Mouse (Mus musculus): ENCODE data around the gene Gm4847. TPM values are rescaled to one million over a fixed set of nuclear protein-coding genes. Genes with fewer than 3 reads are reported as not detected.

Gene Gm4847
- polyA plus RNA-seq (2015; fragmentation: Nextera tagmentation; extraction: Ambion mirVana) = not detected in 2 replicates

DNA sequence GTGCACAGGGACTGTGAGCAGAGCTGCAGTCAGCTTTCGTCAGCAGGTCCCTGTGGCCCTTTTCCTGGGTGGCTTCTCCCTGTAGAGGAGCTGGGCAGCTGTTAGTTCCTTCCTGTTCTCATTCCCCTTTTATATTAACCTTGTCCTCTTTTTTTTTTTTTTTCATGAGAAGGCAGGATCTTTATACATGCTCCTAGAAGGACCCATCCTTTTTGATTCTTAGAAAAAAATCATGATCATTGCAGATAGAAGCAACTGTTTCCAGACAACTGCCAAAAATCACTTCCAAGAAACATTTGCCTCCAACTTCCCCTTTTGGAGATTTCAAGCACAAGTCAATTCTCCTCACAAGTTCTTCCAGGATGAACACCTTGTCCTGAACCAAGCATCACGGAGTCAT is at the start of gene Gm4847:
Gm4847 (minus strand) TSS at position 101 of the 400 bp plus-strand sequence.
- no peaks in the 10 kb centered on the region for H3K4me1 ChIP-seq
- no peaks in the 10 kb centered on the region for H3K9me3 ChIP-seq (replicated peaks)
- no peak within 1 kb of the TSS for H3K4me3 ChIP-seq (replicated peaks)
- H3K27ac ChIP-seq = no peak within 1 kb of the TSS
- no peak within 1 kb of the TSS for H3K4me2 ChIP-seq
- H3K36me3 ChIP-seq = no peaks in the 10 kb centered on the region
- H3K9ac ChIP-seq = no peak within 1 kb of the TSS
- no peaks in the 10 kb centered on the region for H3K27me3 ChIP-seq
- WGBS = 89% methylated on average over 2 of the region's 2 CpGs
- ATAC-seq (replicated peaks; ENCODE audit: low FRiP score) = no peak

- ATAC-seq (replicated peaks; ENCODE audit: low FRiP score) = no peak
These were observed 34.3 kb upstream of the Gm4847 start, which contains the start of gene Fmo9 for GRCm38 (mm10) chr1:166681745-166682144. Gene Fmo9 (minus strand): TSS chr1:166681845.

GRCm38 (mm10) chr1:166669264-166669663 is 21.8 kb upstream of the Gm4847 start:
- Histone ChIP-seq H3K4me3 (replicated peaks) (no peak overlapping the region), H3K9ac (no peak overlapping the region), H3K4me2 (no peak overlapping the region), H3K27me3 (no peaks in the 10 kb centered on the region), H3K27ac (no peak overlapping the region), H3K4me1 (no peaks in the 10 kb centered on the region), H3K9me3 (replicated peaks) (no peaks in the 10 kb centered on the region), H3K36me3 (no peaks in the 10 kb centered on the region)
- 89% methylated on average over 5 of the region's 5 CpGs for WGBS
- ATAC-seq (replicated peaks; ENCODE audit: low FRiP score) = no peak

More at GRCm38 (mm10) chr1:166681745-166682144, 34.3 kb upstream of the Gm4847 start, which contains the start of gene Fmo9:
- 87% methylated on average over 1 of the region's 1 CpGs for WGBS
- H3K4me3 ChIP-seq (replicated peaks) = no peak within 1 kb of the TSS
- H3K9me3 ChIP-seq (replicated peaks) = no peaks in the 10 kb centered on the region
- H3K4me1 ChIP-seq = no peaks in the 10 kb centered on the region
- no peak within 1 kb of the TSS for H3K4me2 ChIP-seq
- no peaks in the 10 kb centered on the region for H3K36me3 ChIP-seq
- H3K9ac ChIP-seq = no peak within 1 kb of the TSS
- H3K27ac ChIP-seq = no peak within 1 kb of the TSS
- no peaks in the 10 kb centered on the region for H3K27me3 ChIP-seq

GRCm38 (mm10) chr1:166660800-166661199 is 13.3 kb upstream of the Gm4847 start:
- WGBS = 85% methylated on average over 8 of the region's 8 CpGs
- H3K27me3 ChIP-seq = no peaks in the 10 kb centered on the region
- no peak overlapping the region for H3K4me3 ChIP-seq (replicated peaks)
- H3K27ac ChIP-seq = no peak overlapping the region
- H3K4me1 ChIP-seq = no peaks in the 10 kb centered on the region
- H3K9me3 ChIP-seq (replicated peaks) = no peaks in the 10 kb centered on the region
- no peaks in the 10 kb centered on the region for H3K36me3 ChIP-seq
- no peak overlapping the region for H3K9ac ChIP-seq
- H3K4me2 ChIP-seq = no peak overlapping the region
- ATAC-seq (replicated peaks; ENCODE audit: low FRiP score) = no peak

Small RNA genes within 50 kb of the gene (microRNA-seq; reads per million reads assigned to microRNA genes)
- not detected for gene Gm22992

Other genes with a start within 250 kb of the Gm4847 start
- 14.7 and 14.8 TPM in 2 replicates for gene Pogk, start 237.8 kb downstream of the Gm4847 start, polyA plus RNA-seq (2015; fragmentation: Nextera tagmentation; extraction: Ambion mirVana)
- not detected in 2 replicates for gene Gm4846, start 150.1 kb downstream of the Gm4847 start, polyA plus RNA-seq (2015; fragmentation: Nextera tagmentation; extraction: Ambion mirVana)
- gene Fmo9, start 34.2 kb upstream of the Gm4847 start, polyA plus RNA-seq (2015; fragmentation: Nextera tagmentation; extraction: Ambion mirVana) = not detected in 2 replicates

Measured in kidney, embryonic 15.5 days (tissue).